Mouse (Mus musculus): Measurements from ENCODE around the gene Rcsd1. TPM values are rescaled to one million over a fixed set of nuclear protein-coding genes. Genes with fewer than 3 reads are reported as not detected.

Gene Rcsd1
- total and polyA plus RNA-seq, 3 experiments = 22.7 to 81.1 (median 35.7) TPM

- in situ Hi-C loops (cut with MboI; ENCODE audit: low pct_ligation_motif_present, low pct_unique_long_range_greater_than_20kb, low sequenced_read_pairs) (no loop called here), dilution Hi-C loops (cut with MboI; ENCODE audit: extremely low pct_ligation_motif_present, extremely low pct_unique_long_range_greater_than_20kb, low sequenced_read_pairs) (no loop called here)
- Histone ChIP-seq H3K9ac (ENCODE audit: insufficient read depth, low read depth) (no peak overlapping the region), H3K27me3 (replicated peaks) (no peaks in the 10 kb centered on the region), H3K79me2 (replicated peaks; ENCODE audit: control insufficient read depth, extremely low read depth, insufficient read depth, poor library complexity, severe bottlenecking) (no peaks in the 10 kb centered on the region), H3K4me2 (ENCODE audit: insufficient read depth, low read depth, poor library complexity, severe bottlenecking) (no peak overlapping the region), H3K27ac (ENCODE audit: insufficient read depth, low read depth) (no peak overlapping the region), H3K36me3 (replicated peaks in 1 of 2; ENCODE audit: control insufficient read depth in 1 of 2, insufficient read depth in 1 of 2, low read length in 1 of 2) (no peaks in the 10 kb centered on the region), H3K4me3 (replicated peaks in 1 of 3; ENCODE audit: low read depth in 2 of 3, low read length in 2 of 3, poor library complexity in 1 of 3) (no peak overlapping the region), H3K4me1 (ENCODE audit: control insufficient read depth in 1 of 2, insufficient read depth in 2 of 2) (peaks cover 2 to 10% of the 10 kb centered on the region in 2 experiments; a peak in 2 of 4 replicates), H3K9me3 (replicated peaks; ENCODE audit: low read length) (no peaks in the 10 kb centered on the region)
- DNase-seq (ENCODE audit: extremely low read depth) = no peak
- TF ChIP-seq ELF1 (IDR thresholded peaks at IDR 0.05; ENCODE audit: low read depth, low read length) (no peak), KAT2A (IDR thresholded peaks at IDR 0.05; ENCODE audit: insufficient replicate concordance, low read length) (no peak), ZC3H11A (IDR thresholded peaks at IDR 0.05; ENCODE audit: low read depth, low read length) (no peak), JUN (IDR thresholded peaks at IDR 0.05; ENCODE audit: insufficient read depth, low read depth, low read length) (no peak), CHD1 (IDR thresholded peaks at IDR 0.05; ENCODE audit: low read depth, low read length) (no peak), JUND (conservative IDR thresholded peaks at IDR 0.05; ENCODE audit: low read depth, low read length) (no peak), HCFC1 (IDR thresholded peaks at IDR 0.05; ENCODE audit: low read depth, low read length) (no peak)
These were observed 45.6 kb upstream of the Rcsd1 start for GRCm38 (mm10) chr1:165755194-165755593.

DNA sequence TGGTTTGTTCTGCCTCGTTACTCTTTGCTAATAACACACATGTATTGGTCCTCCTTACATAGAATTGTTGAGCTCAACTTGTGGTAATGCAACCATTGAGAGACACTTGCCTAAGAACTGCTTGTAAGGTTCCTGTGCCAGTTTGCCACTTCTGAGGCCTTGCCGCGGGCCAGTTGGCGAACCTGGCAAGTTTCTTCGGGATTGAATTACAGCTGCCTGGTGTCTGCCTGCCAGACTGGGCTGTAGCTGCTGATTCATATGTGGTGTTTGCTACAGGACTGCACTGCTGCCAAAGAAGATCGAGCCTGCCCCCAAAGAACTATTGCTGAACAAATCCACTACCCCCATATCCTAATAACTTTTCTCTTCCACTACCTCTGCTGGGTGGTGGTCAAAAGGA is 44.6 kb upstream of the Rcsd1 start:
- Histone ChIP-seq H3K4me2 (ENCODE audit: insufficient read depth, low read depth, poor library complexity, severe bottlenecking) (no peak overlapping the region), H3K36me3 (replicated peaks in 1 of 2; ENCODE audit: control insufficient read depth in 1 of 2, insufficient read depth in 1 of 2, low read length in 1 of 2) (no peaks in the 10 kb centered on the region), H3K79me2 (replicated peaks; ENCODE audit: control insufficient read depth, extremely low read depth, insufficient read depth, poor library complexity, severe bottlenecking) (no peaks in the 10 kb centered on the region), H3K9me3 (replicated peaks; ENCODE audit: low read length) (no peaks in the 10 kb centered on the region), H3K27ac (ENCODE audit: insufficient read depth, low read depth) (no peak overlapping the region), H3K9ac (ENCODE audit: insufficient read depth, low read depth) (no peak overlapping the region), H3K4me1 (ENCODE audit: control insufficient read depth in 1 of 2, insufficient read depth in 2 of 2) (peaks cover under 1 to 10% of the 10 kb centered on the region in 2 experiments; a peak in 1 of 4 replicates), H3K27me3 (replicated peaks) (no peaks in the 10 kb centered on the region), H3K4me3 (replicated peaks in 1 of 3; ENCODE audit: low read depth in 2 of 3, low read length in 2 of 3, poor library complexity in 1 of 3) (no peak overlapping the region)
- in situ Hi-C loops (cut with MboI; ENCODE audit: low pct_ligation_motif_present, low pct_unique_long_range_greater_than_20kb, low sequenced_read_pairs) (no loop called here), dilution Hi-C loops (cut with MboI; ENCODE audit: extremely low pct_ligation_motif_present, extremely low pct_unique_long_range_greater_than_20kb, low sequenced_read_pairs) (no loop called here)
- no peak for TF ChIP-seq UBTF (IDR thresholded peaks at IDR 0.05; ENCODE audit: low read depth, low read length)
- TF ChIP-seq ZNF384 (IDR thresholded peaks at IDR 0.05; ENCODE audit: low read depth, low read length) = no peak
- no peak for TF ChIP-seq POLR2A (IDR thresholded peaks at IDR 0.05; ENCODE audit: low read depth, low read length)
- TF ChIP-seq MXI1 (IDR thresholded peaks at IDR 0.05; ENCODE audit: low read depth, low read length) = no peak
- no peak for TF ChIP-seq CHD2 (IDR thresholded peaks at IDR 0.05; ENCODE audit: low read length)
- no peak for TF ChIP-seq TBP (conservative IDR thresholded peaks at IDR 0.05; ENCODE audit: low read depth, low read length)
- no peak for TF ChIP-seq SMC3 (IDR thresholded peaks at IDR 0.05; ENCODE audit: low read depth, low read length)
- TF ChIP-seq SIN3A (IDR thresholded peaks at IDR 0.05; ENCODE audit: low read length) = no peak
- no peak for TF ChIP-seq MAFK (IDR thresholded peaks at IDR 0.05; ENCODE audit: insufficient replicate concordance, low read length)
- TF ChIP-seq NELFE (IDR thresholded peaks at IDR 0.05; ENCODE audit: low read depth, low read length) = no peak
- no peak for TF ChIP-seq ZKSCAN1 (IDR thresholded peaks at IDR 0.05; ENCODE audit: borderline replicate concordance, low read depth, low read length)
- DNase-seq (ENCODE audit: extremely low read depth) = no peak
